Mouse (Mus musculus) intestine, postnatal 0 days (tissue): ENCODE results near the gene Sh3kbp1. TPM values are rescaled to one million over a fixed set of nuclear protein-coding genes. Genes with fewer than 3 reads are reported as not detected.

Source experiments
- ATAC-seq: fragments of 200-750 bp; cut with Nextera tagmentation; 2 replicates; pipeline ENCODE4 v1.8.0; 2017; ENCODE audit warnings: mild to moderate bottlenecking, moderate TSS enrichment, moderate library complexity
- H3K27ac ChIP-seq: fragments of 300-500 bp; sonication (generic); 2 replicates; pipeline ENCODE4 v1.5.1; 2014; ENCODE audit warnings: mild to moderate bottlenecking, low read depth, low read length, moderate library complexity
- H3K27me3 ChIP-seq: fragments of 300-500 bp; sonication (generic); replicated peaks from 2 replicates; pipeline ENCODE4 v1.6.1; 2014; ENCODE audit warnings: low read length, mixed read lengths; ENCODE audit not compliant: control insufficient read depth, insufficient read depth
- H3K36me3 ChIP-seq: fragments of 300-500 bp; sonication (generic); 2 replicates; pipeline ENCODE4 v1.6.1; 2014; ENCODE audit warnings: mild to moderate bottlenecking, moderate library complexity; ENCODE audit not compliant: control insufficient read depth, insufficient read depth
- H3K4me1 ChIP-seq: fragments of 300-500 bp; sonication (generic); replicated peaks from 2 replicates; pipeline ENCODE4 v1.6.1; 2014; ENCODE audit warnings: antibody characterized with exemption, low read length, mixed read lengths; ENCODE audit not compliant: control insufficient read depth, insufficient read depth
- H3K4me2 ChIP-seq: fragments of 300-500 bp; sonication (generic); replicated peaks from 2 replicates; pipeline ENCODE4 v1.6.1; 2014; ENCODE audit warnings: low read depth, mild to moderate bottlenecking, moderate library complexity
- H3K4me3 ChIP-seq: fragments of 300-500 bp; sonication (generic); 2 replicates; pipeline ENCODE4 v1.5.1; 2014; ENCODE audit warnings: low read depth, low read length
- H3K9ac ChIP-seq: fragments of 300-500 bp; sonication (generic); 2 replicates; pipeline ENCODE4 v1.6.1; 2014; ENCODE audit warnings: mild to moderate bottlenecking, low read depth, low read length
- H3K9me3 ChIP-seq: fragments of 300-500 bp; sonication (generic); 2 replicates; pipeline ENCODE4 v1.6.1; 2016; ENCODE audit warnings: mixed run types; ENCODE audit not compliant: control insufficient read depth
- CTCF ChIP-seq: sonication (generic); IDR thresholded peaks from 2 replicates; pipeline ENCODE4 v1.5.1; 2016; ENCODE audit warnings: low read depth, mild to moderate bottlenecking, control low read depth, antibody characterized with exemption, moderate library complexity
- WGBS: fragments of 180-500 bp; shearing (Covaris S2); extraction: QIAGEN DNeasy Blood & Tissue Kit; methylation state at CpG from one replicate; pipeline ENCODE4 v1.1.7; 2014; 5-methylcytosine and 5-hydroxymethylcytosine counted together
- polyA plus RNA-seq: library from polyadenylated mRNA; unstranded; fragments of >200 nt; fragmentation: Nextera tagmentation; extraction: Ambion mirVana; gene quantifications from 2 replicates; pipeline ENCODE4 v1.2.1, GENCODE M21; 2015

The Sh3kbp1 gene
- polyA plus RNA-seq, 1 experiment from 2014 or later, result 7.7 TPM

- H3K4me1 ChIP-seq, result no peaks in the 10 kb centered on the region
- no peak overlapping the region for H3K9ac ChIP-seq
- H3K27me3 ChIP-seq, result no peaks in the 10 kb centered on the region
- WGBS, result 44% methylated on average over 2 of the region's 2 CpGs
- H3K4me2 ChIP-seq, result no peak overlapping the region
- no peak for TF ChIP-seq CTCF
- no peak overlapping the region for H3K4me3 ChIP-seq
- no peak for ATAC-seq
- no peaks in the 10 kb centered on the region for H3K36me3 ChIP-seq
- no peak overlapping the region for H3K27ac ChIP-seq
- no peaks in the 10 kb centered on the region for H3K9me3 ChIP-seq
Measured at GRCm38 (mm10) chrX:159672466-159672865, 45.4 kb downstream of the Sh3kbp1 start.

GRCm38 (mm10) chrX:159676242-159676641, 49.2 kb downstream of the Sh3kbp1 start:
- no peak for ATAC-seq
- H3K9me3 ChIP-seq, result no peaks in the 10 kb centered on the region
- no peak overlapping the region for H3K4me2 ChIP-seq
- WGBS, result 32% methylated on average over 2 of the region's 2 CpGs
- no peak overlapping the region for H3K9ac ChIP-seq
- H3K27ac ChIP-seq, result no peak overlapping the region
- no peak for TF ChIP-seq CTCF
- no peak overlapping the region for H3K4me3 ChIP-seq
- no peaks in the 10 kb centered on the region for H3K4me1 ChIP-seq
- H3K36me3 ChIP-seq, result no peaks in the 10 kb centered on the region
- H3K27me3 ChIP-seq, result no peaks in the 10 kb centered on the region

- Histone ChIP-seq H3K9me3 (no peaks in the 10 kb centered on the region), H3K27me3 (no peaks in the 10 kb centered on the region), H3K4me3 (no peak overlapping the region), H3K4me1 (no peaks in the 10 kb centered on the region), H3K4me2 (no peak overlapping the region), H3K27ac (no peak overlapping the region), H3K36me3 (no peaks in the 10 kb centered on the region), H3K9ac (no peak overlapping the region)
- 67% methylated on average over 4 of the region's 4 CpGs for WGBS
- TF ChIP-seq CTCF, result peak; percentile 44
- no peak for ATAC-seq
Measured at GRCm38 (mm10) chrX:159677585-159678319, 50.7 kb downstream of the Sh3kbp1 start.

- no peak for TF ChIP-seq CTCF
- H3K36me3 ChIP-seq, result no peaks in the 10 kb centered on the region
- H3K4me2 ChIP-seq, result no peak overlapping the region
- no peaks in the 10 kb centered on the region for H3K4me1 ChIP-seq
- H3K9me3 ChIP-seq, result no peaks in the 10 kb centered on the region
- no peaks in the 10 kb centered on the region for H3K27me3 ChIP-seq
- 78% methylated on average over 5 of the region's 5 CpGs for WGBS
- no peak overlapping the region for H3K9ac ChIP-seq
- no peak for ATAC-seq
- no peak overlapping the region for H3K4me3 ChIP-seq
- H3K27ac ChIP-seq, result no peak overlapping the region
Measured at GRCm38 (mm10) chrX:159678320-159678835, 51.3 kb downstream of the Sh3kbp1 start.

- Histone ChIP-seq H3K4me1 (no peaks in the 10 kb centered on the region), H3K36me3 (no peaks in the 10 kb centered on the region), H3K27ac (no peak overlapping the region), H3K27me3 (no peaks in the 10 kb centered on the region), H3K9ac (no peak overlapping the region), H3K4me3 (no peak overlapping the region), H3K9me3 (no peaks in the 10 kb centered on the region), H3K4me2 (no peak overlapping the region)
- 23% methylated on average over 1 of the region's 1 CpGs for WGBS
- no peak for ATAC-seq
- TF ChIP-seq CTCF, result no peak
Measured at GRCm38 (mm10) chrX:159685521-159685920, 58.4 kb downstream of the Sh3kbp1 start.

GRCm38 (mm10) chrX:159686850-159687249, 59.8 kb downstream of the Sh3kbp1 start:
- ATAC-seq, result no peak
- no peak for TF ChIP-seq CTCF
- no peak overlapping the region for H3K9ac ChIP-seq
- no peak overlapping the region for H3K4me3 ChIP-seq
- no peaks in the 10 kb centered on the region for H3K4me1 ChIP-seq
- no peak overlapping the region for H3K27ac ChIP-seq
- no peaks in the 10 kb centered on the region for H3K27me3 ChIP-seq
- 83% methylated on average over 4 of the region's 4 CpGs for WGBS
- H3K36me3 ChIP-seq, result no peaks in the 10 kb centered on the region
- no peak overlapping the region for H3K4me2 ChIP-seq
- H3K9me3 ChIP-seq, result no peaks in the 10 kb centered on the region
